ENCODE assay signal across 8 mouse cellular contexts in the genomic region with DNA sequence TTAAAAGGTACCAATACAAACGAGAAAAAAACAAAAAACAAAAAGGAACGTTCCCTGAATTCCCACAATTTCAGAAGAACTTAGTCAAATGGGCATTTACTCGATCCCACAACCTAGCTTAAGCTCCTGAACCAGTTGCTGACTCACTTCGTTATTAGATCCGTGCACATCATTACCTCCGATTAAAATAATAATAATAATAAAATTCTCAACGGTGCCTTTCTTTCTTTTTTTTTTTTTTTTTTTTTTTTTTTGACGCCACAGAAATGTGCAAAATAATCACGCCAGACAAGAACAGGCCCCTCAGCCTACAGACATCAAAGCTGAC. TPM values are rescaled to one million over a fixed set of nuclear protein-coding genes. Genes with fewer than 3 reads are reported as not detected.
DNase-seq lines count a peak whose midpoint lies in the region; ATAC-seq and TF ChIP-seq lines count a peak whose summit lies in the region.

No protein-coding gene starts in this region.

- DNase-seq in testis, postnatal 10 days (ENCODE audit: low spot score), result no peak
- no peak for DNase-seq in liver, embryonic 11.5 days (ENCODE audit: low spot score)
- no peak for DNase-seq in stomach, postnatal 0 days (ENCODE audit: low spot score)
- DNase-seq in cerebellum, postnatal 10 days, result no peak
- no peak for DNase-seq in gastrocnemius, postnatal 10 days

- H3K27me3 ChIP-seq in erythroblast, embryonic 14.5 days (ENCODE audit: control insufficient read depth), result no peaks in the 10 kb centered on the region
- H3K27me3 ChIP-seq in testis, adult 2 months (ENCODE audit: control insufficient read depth, insufficient read depth, low read length), result no peaks in the 10 kb centered on the region
- H3K27me3 ChIP-seq in liver, embryonic 11.5 days (replicated peaks; ENCODE audit: control insufficient read depth, insufficient read depth, low read length), result no peaks in the 10 kb centered on the region
- no peaks in the 10 kb centered on the region for H3K27me3 ChIP-seq in stomach, postnatal 0 days (ENCODE audit: control insufficient read depth, insufficient read depth, low read length)

- no peak for TF ChIP-seq POLR2A in testis, adult 2 months (IDR thresholded peaks at IDR 0.05; ENCODE audit: control insufficient read depth, low read depth, low read length)

- ATAC-seq in erythroblast, adult 5-6 weeks (replicated peaks; ENCODE audit: low FRiP score, poor library complexity, severe bottlenecking), result no peak; the same call in 1 of the 2 replicates
- no peak for ATAC-seq in liver, embryonic 11.5 days (replicated peaks; ENCODE audit: low FRiP score)
- ATAC-seq in stomach, postnatal 0 days (ENCODE audit: low FRiP score, low TSS enrichment), result no peak

- peak overlapping the region; percentile 98 for H3K9ac ChIP-seq in liver, embryonic 11.5 days (ENCODE audit: low read depth, low read length)
- H3K9ac ChIP-seq in stomach, postnatal 0 days (ENCODE audit: low read length), result peak overlapping the region; percentile 100

- H3K4me1 ChIP-seq in erythroblast, embryonic 14.5 days (ENCODE audit: control insufficient read depth), result peaks cover 23% of the 10 kb centered on the region
- H3K4me1 ChIP-seq in testis, adult 2 months (ENCODE audit: control insufficient read depth, insufficient read depth, low read length), result no peaks in the 10 kb centered on the region
- H3K4me1 ChIP-seq in liver, embryonic 11.5 days (replicated peaks; ENCODE audit: control insufficient read depth, insufficient read depth, low read length), result peaks cover 5% of the 10 kb centered on the region; the same call in 1 of the 2 replicates
- H3K4me1 ChIP-seq in stomach, postnatal 0 days (replicated peaks; ENCODE audit: control insufficient read depth, insufficient read depth), result 0 out of 2 replicates have a peak, but pooled peaks cover 4% of the 10 kb centered on the region

- H3K9me3 ChIP-seq in erythroblast, embryonic 14.5 days (ENCODE audit: control insufficient read depth, low read length), result peaks cover 3% of the 10 kb centered on the region
- H3K9me3 ChIP-seq in liver, embryonic 11.5 days (ENCODE audit: control insufficient read depth, low read length), result no peaks in the 10 kb centered on the region
- no peaks in the 10 kb centered on the region for H3K9me3 ChIP-seq in stomach, postnatal 0 days (ENCODE audit: control insufficient read depth, low read length)

- peak overlapping the region; percentile 79 for H3K4me3 ChIP-seq in erythroblast, embryonic 14.5 days (replicated peaks)
- peak overlapping the region; percentile 95 for H3K4me3 ChIP-seq in testis, adult 2 months (ENCODE audit: control insufficient read depth, low read depth, low read length)
- H3K4me3 ChIP-seq in liver, embryonic 11.5 days (ENCODE audit: low read depth, low read length), result peak overlapping the region; percentile 88
- H3K4me3 ChIP-seq in stomach, postnatal 0 days (ENCODE audit: low read depth, low read length), result peak overlapping the region; percentile 95

- H3K36me3 ChIP-seq in erythroblast, embryonic 14.5 days (ENCODE audit: control insufficient read depth), result peaks cover 30% of the 10 kb centered on the region
- H3K36me3 ChIP-seq in testis, adult 2 months (ENCODE audit: control insufficient read depth, insufficient read depth, low read length), result no peaks in the 10 kb centered on the region
- H3K36me3 ChIP-seq in liver, embryonic 11.5 days (ENCODE audit: control insufficient read depth, insufficient read depth, low read length), result no peaks in the 10 kb centered on the region
- no peaks in the 10 kb centered on the region for H3K36me3 ChIP-seq in stomach, postnatal 0 days (ENCODE audit: control insufficient read depth, insufficient read depth, low read length)

- H3K4me2 ChIP-seq in liver, embryonic 11.5 days, result peak overlapping the region; percentile 72
- peak overlapping the region; percentile 55 for H3K4me2 ChIP-seq in stomach, postnatal 0 days (replicated peaks; ENCODE audit: low read depth)

- TF ChIP-seq CTCF in testis, adult 2 months (IDR thresholded peaks at IDR 0.05; ENCODE audit: control insufficient read depth, insufficient read depth, insufficient replicate concordance, low read depth, low read length), result no peak
- no peak for TF ChIP-seq CTCF in stomach, postnatal 0 days (IDR thresholded peaks at IDR 0.05; ENCODE audit: low read depth)

- H3K27ac ChIP-seq in testis, adult 2 months (ENCODE audit: control insufficient read depth, insufficient read depth, low read depth, low read length), result peak overlapping the region; percentile 67
- H3K27ac ChIP-seq in liver, embryonic 11.5 days (ENCODE audit: low read depth, low read length), result peak overlapping the region; percentile 90; the same call in 1 of the 2 replicates
- peak overlapping the region; percentile 94 for H3K27ac ChIP-seq in stomach, postnatal 0 days (replicated peaks)

- no peak for TF ChIP-seq EP300 in stomach, postnatal 0 days (optimal IDR thresholded peaks at IDR 0.05)

- WGBS in liver, embryonic 11.5 days, result 2% methylated on average over 9 of the region's 9 CpGs
- WGBS in stomach, postnatal 0 days, result 0% methylated on average over 9 of the region's 9 CpGs

RNA-seq across cellular contexts. Expression of a gene that starts 0.8 kb away (rescaled TPM):
- polyA plus RNA-seq in erythroblast, embryonic 14.5 days (2012), result 0.12 and 0.16 TPM in 2 replicates
- total RNA-seq in erythroblast, adult 5-6 weeks (2015; ENCODE audit: low replicate concordance), result 6.1 and 11.5 TPM in 2 replicates
- total RNA-seq in erythroblast, adult 5-6 weeks (2017; ENCODE audit: low replicate concordance), result 13.8 and 14.9 TPM in 2 replicates
- 4.7 and 6.2 TPM in 2 replicates for polyA plus RNA-seq in testis, adult 2 months (2012; rRNA removed)
- polyA plus RNA-seq in liver, embryonic 11.5 days (2014; fragmentation: Nextera tagmentation; extraction: Ambion mirVana), result 23.6 and 25.5 TPM in 2 replicates
- polyA plus RNA-seq in stomach, postnatal 0 days (2015; fragmentation: Nextera tagmentation; extraction: Ambion mirVana), result 4.2 and 4.4 TPM in 2 replicates
- 1 to 10 TPM; 7.2 to 8.5 TPM for total RNA-seq in gastrocnemius, postnatal 10 days (2021)

RNA-seq across cellular contexts. Expression of a gene that starts 0.8 kb away (rescaled TPM):
- 0.44 and 0.61 TPM in 2 replicates for polyA plus RNA-seq in erythroblast, embryonic 14.5 days (2012)
- total RNA-seq in erythroblast, adult 5-6 weeks (2015; ENCODE audit: low replicate concordance), result 24.6 and 29.7 TPM in 2 replicates
- 29.6 and 33.2 TPM in 2 replicates for total RNA-seq in erythroblast, adult 5-6 weeks (2017; ENCODE audit: low replicate concordance)
- 9.9 and 11.7 TPM in 2 replicates for polyA plus RNA-seq in testis, adult 2 months (2012; rRNA removed)
- polyA plus RNA-seq in liver, embryonic 11.5 days (2014; fragmentation: Nextera tagmentation; extraction: Ambion mirVana), result 34.0 and 38.3 TPM in 2 replicates
- polyA plus RNA-seq in stomach, postnatal 0 days (2015; fragmentation: Nextera tagmentation; extraction: Ambion mirVana), result 4.8 and 5.5 TPM in 2 replicates
- total RNA-seq in gastrocnemius, postnatal 10 days (2021), result 1 to 10 TPM; 3.5 to 6.9 TPM
